Mouse (Mus musculus) granulocyte monocyte progenitor cell, adult 5-6 weeks (primary cell): ENCODE results near the gene Suox. TPM values are rescaled to one million over a fixed set of nuclear protein-coding genes. Genes with fewer than 3 reads are reported as not detected.
"Not testable (repeated sequence)": the region's sequence is repeated elsewhere in the genome, so short reads cannot be mapped to it uniquely, and the experiment has no call there.

Experiments used
- ATAC-seq: replicated peaks from 2 replicates; pipeline ENCODE4 v1.8.0; 2016; ENCODE audit warnings: mild to moderate bottlenecking, moderate TSS enrichment, inconsistent platforms; ENCODE audit not compliant: poor library complexity, severe bottlenecking
- total RNA-seq, 2 experiments: library from RNA; stranded (forward) in 1 of 2; stranded (reverse) in 1 of 2; fragments of 200-712, 200-1000 nt in 1 of 2; fragments of >200 nt in 1 of 2; fragmentation: Nextera tagmentation in 1 of 2; gene quantifications; 2 replicates each; pipeline ENCODE4 v1.2.3; 2014 to 2017

Gene Suox
- total RNA-seq (2014; fragmentation: Nextera tagmentation) (3.5 and 4.1 TPM in 2 replicates), total RNA-seq (2017) (5.9 and 8.1 TPM in 2 replicates)

DNA sequence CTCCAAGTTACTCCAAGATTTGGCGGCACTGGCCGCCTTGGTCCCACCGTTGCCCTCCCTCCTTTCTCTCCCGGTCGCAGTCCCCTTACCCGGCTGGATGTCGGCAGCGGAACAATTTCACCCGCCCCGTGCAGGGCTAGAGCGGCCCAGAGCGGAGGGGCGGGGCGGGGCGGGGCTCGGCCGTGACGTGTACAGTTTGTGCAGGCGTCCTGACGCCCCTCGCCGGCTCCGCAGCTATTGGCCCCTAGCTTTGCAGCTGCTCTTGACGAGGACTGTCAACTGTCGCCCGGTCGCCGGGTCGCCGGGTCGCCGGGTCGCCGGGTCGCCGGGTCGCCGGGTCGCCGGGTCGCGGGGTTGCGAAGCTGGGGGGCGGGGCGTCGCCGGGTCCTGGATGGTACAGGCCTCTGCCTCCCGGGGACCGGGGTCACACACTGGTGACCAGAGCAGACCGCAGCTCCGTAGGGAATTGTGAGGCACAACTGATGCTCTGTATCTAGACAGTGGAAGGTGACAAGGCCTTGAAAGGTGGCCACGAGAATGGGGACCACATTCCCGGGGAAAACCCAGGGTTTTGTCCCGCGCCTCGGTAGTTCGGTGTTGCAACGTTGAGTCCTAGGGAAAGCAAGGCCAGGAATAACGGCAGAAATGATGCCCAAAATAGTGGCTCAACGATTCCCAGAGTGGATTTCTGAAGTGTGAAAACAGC, at the start of gene Suox:
Gene Suox (minus strand): TSS at position 311 of the 706 bp plus-strand sequence.
- peak; percentile 84 for ATAC-seq

DNA sequence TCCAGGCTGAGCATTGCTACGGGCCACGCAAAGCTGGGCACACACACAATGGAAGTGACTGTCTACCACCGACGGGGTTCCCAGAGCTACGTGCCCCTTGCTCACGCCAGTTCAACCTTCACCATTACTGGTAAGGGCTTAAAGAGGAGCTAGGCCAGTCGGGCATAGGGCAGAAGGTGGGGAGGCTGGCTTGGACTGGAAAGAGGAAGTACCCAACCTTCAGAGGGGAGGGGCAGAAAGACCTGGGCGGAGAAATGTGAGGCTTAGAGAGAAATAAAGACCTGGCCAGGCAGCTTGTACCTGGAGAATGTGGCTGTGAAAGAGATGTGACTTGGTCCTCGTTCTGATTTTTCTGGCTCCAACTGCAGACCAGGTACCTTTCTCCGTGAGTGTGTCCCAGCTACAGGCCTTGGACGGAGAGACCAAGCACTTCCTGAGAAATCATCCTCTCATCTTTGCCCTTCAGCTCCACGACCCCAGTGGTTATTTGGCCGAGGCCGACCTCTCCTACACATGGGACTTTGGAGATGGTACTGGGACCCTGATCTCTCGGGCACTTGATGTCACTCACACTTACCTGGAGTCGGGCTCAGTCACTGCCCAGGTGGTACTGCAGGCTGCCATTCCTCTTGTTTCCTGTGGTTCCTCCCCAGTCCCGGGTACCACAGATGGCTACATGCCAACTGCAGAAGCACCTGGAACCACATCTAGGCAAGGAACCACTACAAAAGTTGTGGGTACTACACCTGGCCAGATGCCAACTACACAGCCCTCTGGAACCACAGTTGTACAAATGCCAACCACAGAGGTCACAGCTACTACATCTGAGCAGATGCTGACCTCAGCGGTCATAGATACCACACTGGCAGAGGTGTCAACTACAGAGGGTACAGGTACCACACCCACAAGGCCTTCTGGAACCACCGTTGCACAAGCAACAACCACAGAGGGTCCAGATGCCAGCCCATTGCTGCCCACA, 42.0 kb upstream of the Suox start:
- ATAC-seq, result peak; percentile 96

DNA sequence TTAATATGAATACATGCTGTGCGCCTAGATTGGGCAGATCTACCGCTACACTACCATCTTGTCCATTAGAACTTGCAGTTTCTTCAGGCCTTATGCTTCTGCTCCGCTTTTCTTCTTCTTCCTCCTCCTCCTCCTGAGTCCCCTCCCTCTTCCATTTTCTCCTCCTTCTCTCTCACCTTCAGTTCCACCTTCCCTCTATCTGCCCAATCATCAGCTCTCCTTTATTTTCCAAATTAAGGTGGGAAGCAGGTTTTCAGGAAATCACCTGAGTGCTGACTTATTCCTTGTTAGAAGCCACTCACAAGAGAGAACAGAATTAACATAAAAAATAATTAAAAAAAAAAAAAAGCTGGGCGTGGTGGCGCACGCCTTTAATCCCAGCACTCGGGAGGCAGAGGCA, 37.4 kb upstream of the Suox start:
- not testable (repeated sequence) for ATAC-seq

DNA sequence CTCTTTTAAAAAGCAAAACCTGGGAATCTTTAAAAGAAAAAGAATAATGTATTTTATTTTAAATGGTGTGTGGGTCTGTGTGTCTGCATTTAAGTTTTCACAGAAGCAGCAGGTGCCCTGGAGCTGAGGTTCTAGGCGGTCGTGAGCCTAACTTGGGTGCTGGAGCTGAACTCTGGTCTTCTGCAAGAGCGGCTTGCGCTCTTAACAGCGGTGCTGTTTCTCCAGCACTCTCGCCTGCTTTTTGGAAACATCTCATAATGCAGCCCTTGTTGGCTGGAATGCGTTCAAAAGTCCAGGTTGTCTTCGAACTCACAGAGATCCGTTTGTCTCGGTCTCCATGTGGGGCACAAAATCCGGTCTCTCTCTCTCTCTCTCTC, 31.4 kb upstream of the Suox start:
- no peak for ATAC-seq

GRCm38 (mm10) chr10:128704491-128705316, 30.8 kb upstream of the Suox start, which contains the start of gene Cdk2:
Gene Cdk2 (minus strand): TSS chr10:128705031.
- ATAC-seq, result peak; percentile 91

GRCm38 (mm10) chr10:128703895-128704294, 30.0 kb upstream of the Suox start, which contains the start of gene Pmel:
Gene Pmel (plus strand): TSS chr10:128704195.
- ATAC-seq, result no peak

DNA sequence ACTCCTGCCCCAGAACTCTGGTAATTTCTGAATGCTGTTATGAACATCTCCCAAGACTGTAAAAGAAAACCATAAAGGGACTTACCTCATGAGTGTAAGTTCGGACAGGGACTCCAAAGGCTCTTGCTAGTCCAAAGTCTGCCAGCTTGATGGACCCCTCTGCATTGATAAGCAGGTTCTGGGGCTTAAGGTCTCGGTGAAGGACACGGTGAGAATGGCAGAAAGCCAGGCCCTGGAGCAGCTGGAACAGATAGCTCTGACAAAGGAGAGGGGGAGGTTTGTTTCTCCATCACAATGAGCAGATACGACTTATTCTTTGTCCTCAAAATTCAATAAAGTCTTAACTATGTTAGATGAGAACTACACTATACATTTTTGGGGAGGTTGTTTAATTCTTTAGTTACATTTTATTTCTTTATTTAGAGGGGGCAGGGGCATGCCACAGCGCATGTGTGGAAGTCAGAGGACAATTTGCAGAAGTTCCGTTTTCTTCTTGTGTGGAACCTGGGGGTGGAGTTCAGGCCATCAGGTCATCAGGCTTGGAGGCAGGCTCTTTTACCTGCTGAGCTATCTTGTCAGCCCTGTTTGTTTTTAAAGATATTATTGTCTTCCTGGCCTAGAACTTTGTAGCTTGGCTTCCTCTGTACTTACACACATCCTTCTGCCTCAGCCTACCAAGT, 28.6 kb upstream of the Suox start:
- peak; percentile 29 for ATAC-seq

DNA sequence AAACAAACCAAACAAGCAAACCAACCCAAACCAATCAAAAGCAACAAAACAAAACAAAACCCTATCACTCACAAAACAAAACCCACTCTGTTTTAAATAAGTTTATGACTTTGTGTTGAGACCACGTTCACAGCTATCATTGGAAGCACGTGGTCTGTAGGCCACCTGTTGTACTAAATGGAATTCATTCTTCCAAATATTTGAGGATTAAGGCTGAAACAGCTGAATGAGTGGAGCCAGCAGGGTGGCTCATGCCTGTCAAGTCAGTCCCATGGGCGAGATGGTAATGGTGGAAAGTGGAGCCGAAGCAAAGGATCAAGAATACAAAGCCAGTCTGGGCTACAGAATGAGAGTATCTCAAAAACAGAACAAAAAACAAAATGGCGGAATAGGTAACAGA, 26.8 kb upstream of the Suox start:
- ATAC-seq, result no peak

GRCm38 (mm10) chr10:128699611-128700010, 25.7 kb upstream of the Suox start:
- ATAC-seq, result no peak

DNA sequence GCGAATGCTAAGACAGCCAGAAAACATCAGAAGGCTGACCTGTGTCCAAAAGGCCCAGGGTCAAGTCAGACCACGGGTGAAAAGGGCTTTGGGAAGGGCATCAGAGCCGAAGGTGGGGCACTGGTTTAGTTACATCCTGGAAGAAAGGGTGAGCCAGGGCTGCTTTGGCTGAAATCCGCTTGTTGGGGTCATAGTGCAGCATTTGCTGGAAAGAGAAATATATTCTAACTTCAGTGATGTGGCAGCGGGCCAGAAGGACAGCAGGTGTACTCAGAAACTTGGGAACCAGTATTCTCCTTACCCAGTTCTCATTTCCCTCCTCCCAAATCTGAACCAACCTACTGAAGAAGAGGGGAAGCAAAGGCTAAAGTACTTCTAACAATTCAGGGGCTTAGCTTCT, 25.1 kb upstream of the Suox start:
- no peak for ATAC-seq

- no peak for ATAC-seq
Measured at GRCm38 (mm10) chr10:128697072-128697725, 23.3 kb upstream of the Suox start.

GRCm38 (mm10) chr10:128695992-128696807, 22.3 kb upstream of the Suox start, which contains the start of gene Rab5b:
Gene Rab5b (minus strand): TSS chr10:128696264.
- peak; percentile 86 for ATAC-seq

- no peak for ATAC-seq
Measured at GRCm38 (mm10) chr10:128695411-128695991, 21.6 kb upstream of the Suox start.

DNA sequence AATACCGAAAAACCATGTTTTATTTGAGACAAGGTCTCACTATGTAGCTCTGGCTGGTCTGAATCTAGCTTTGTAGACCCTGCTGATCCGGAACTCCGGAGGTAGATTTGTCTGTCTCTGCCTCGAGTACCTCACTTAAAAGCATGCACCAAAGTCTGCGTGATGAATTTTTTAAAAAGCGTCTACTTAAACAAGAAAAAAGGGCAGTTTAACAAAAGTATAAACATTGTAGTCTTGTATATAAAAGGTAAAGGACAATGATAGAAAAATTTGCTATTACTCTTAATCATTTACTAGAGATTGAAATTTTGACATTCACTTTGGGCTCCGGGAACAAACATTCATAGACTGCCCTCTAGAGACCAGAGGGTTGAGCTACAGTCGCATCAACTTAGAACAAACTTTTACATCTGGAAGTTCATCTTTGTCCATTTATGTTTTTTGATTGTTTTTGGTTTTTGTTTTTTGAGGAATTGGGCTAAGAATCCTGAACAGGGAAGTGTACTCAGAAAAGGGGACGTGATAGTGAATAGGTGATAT, 666 bp upstream of the Suox start:
- peak; percentile 41 for ATAC-seq

GRCm38 (mm10) chr10:128671148-128671547, 2.7 kb downstream of the Suox start:
- no peak for ATAC-seq

- ATAC-seq, result 0 out of 2 replicates have a peak, but pooled peaks have one; percentile 26
Measured at GRCm38 (mm10) chr10:128668790-128669672, 4.8 kb downstream of the Suox start.

DNA sequence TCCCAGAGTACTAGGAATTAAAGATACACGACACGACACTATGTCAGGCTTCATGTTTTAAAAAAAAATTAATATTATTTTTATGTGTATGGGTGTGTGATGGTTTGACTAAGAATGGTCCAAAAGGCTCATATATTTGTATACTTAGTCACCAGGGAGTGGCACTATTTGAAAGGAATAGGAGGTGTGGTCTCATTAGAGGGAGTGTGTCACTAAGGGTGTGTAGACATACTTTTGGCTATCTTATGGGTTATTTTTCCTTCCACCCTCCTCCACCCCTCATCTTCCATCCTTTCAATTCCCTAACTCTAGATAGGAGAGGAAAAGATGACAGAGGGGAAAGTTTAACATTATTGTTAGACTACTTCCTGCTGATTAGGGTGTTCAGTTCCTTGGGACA, 8.1 kb downstream of the Suox start:
- ATAC-seq, result no peak
